Mouse (Mus musculus) embryo, embryonic 10.5 days (tissue): Measurements from ENCODE around the gene Ascc2.
A peak's percentile ranks its signal among the peaks of the same experiment; 100 is the strongest.

Source experiments
- DNase-seq: peaks from one replicate; pipeline ENCODE4 v3.0.0-alpha.2; 2015; ENCODE audit warnings: low spot score

Ascc2 gene

DNA sequence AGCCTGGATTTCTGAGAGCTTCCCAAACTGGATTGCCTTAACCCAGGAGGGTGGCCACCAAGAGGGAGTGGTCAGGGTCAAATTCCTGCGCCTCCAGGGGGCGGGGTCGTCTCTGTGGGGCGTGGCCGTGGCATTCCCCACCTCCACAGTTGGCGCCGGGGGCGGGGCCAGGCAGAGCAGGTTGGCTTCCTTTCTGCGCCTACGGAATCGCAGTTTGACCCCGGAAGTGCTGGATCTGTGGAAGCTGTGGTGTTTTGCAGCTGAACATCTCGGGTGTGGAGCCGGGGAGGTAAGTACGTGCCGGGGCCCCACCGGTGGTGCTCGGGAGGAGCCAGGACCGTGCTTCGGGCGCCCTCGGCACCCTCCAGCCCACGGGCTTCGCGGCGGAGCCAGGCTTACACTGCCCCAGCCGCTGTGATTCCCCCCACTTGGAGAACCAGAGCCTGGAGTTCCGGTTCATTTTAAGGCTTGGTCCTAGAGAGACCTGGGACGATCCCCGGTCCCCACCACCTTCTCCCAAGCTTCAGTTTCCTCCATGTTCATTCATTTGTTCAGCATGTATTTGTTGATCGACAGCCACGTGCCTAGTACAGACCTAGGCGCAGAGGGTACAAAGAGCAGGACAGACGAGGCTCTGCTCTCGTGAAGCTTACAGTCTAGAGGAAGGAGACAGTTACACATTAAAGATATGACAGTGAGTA is at the start of gene Ascc2:
Gene Ascc2, plus strand, starts transcription at position 214 of the 701 bp plus-strand sequence.
- peak; percentile 94 for DNase-seq

- no peak for DNase-seq
Measured at GRCm38 (mm10) chr11:4591811-4592210, 45.7 kb upstream of the Ascc2 start.

DNA sequence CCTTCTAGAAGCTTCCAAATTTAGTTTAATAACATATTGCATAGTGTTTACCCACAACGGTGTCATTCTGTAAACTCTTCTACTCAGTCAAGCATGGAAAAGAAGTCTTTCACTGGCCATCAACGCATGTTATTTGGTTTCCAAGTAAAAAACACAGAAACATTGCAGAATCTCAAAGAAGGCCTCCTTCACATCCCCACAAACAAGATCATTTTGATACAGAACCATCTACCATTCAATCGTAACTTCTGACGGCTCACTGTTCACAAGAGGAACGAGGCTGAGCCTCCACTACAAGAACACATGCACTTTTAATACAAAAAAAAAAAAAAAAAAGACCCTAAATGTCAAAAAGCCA is 44.1 kb upstream of the Ascc2 start:
- peak; percentile 28 for DNase-seq

- DNase-seq: peak; percentile 52
Measured at GRCm38 (mm10) chr11:4593849-4594607, 43.5 kb upstream of the Ascc2 start.

DNA sequence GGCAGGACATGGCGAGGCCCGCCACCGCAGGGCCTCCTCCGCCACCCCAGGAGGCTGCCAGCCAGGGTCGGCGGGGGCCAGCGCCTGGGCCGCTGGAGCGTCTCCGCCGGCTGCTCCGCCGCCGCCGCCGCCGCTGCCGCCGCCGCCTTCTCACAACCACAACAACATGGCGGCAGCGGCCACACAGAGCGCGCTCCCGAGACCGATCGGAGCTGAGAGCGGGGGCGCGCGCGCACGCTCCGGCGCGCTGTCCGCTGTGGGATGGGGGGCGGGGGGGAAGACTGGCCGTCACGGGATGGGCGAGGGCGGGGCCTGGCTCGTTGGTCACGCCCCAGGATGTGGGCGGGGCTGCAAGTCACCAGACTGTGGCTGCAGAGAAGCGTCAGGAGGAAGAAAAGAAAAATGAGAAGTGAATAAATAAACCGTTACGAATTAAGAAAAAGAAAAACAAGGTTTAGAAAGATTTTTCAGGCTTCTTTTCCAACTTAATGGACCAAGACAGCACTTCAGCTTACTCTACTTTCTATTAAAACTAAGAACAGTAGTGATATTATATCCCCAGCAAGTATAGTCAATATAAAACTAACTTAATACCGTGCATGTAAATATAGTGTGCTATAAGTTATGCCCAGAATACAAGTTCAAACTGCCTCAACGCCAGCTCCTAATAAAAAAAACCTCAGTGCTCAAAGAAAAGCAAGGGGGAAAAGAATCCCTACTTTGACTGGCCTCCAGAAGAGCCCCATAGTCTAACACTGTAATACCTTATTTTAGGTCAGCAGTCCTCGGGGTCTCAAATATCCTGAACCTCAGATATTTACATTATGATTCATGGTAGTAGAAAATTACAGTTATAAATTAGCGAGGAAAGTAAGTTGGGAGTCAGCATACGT is 42.7 kb upstream of the Ascc2 start, which contains the start of gene Mtmr3:
Gene Mtmr3, minus strand, starts transcription at position 256 of the 893 bp plus-strand sequence.
- peak; percentile 98 for DNase-seq

DNA sequence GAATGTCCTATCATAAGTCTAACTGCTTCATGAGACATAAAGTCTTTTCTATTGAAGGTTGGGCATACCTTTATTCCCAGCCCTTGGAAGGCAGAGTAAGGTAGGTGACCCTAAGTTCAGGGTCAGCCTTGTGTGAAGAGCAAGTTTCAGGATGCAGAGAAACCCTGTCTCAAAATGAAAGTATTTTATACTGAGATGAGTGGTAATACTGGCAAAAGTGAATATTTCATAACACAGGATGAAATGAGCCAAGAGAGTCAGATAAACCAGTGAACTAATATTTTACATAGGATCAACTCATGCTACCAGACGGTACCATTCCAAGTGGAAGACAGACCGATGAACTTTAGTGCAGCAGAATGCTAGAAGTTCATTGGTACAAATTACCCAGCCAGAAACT is 39.1 kb upstream of the Ascc2 start:
- no peak for DNase-seq

- no peak for DNase-seq
Measured at GRCm38 (mm10) chr11:4599916-4600315, 37.6 kb upstream of the Ascc2 start.

DNA sequence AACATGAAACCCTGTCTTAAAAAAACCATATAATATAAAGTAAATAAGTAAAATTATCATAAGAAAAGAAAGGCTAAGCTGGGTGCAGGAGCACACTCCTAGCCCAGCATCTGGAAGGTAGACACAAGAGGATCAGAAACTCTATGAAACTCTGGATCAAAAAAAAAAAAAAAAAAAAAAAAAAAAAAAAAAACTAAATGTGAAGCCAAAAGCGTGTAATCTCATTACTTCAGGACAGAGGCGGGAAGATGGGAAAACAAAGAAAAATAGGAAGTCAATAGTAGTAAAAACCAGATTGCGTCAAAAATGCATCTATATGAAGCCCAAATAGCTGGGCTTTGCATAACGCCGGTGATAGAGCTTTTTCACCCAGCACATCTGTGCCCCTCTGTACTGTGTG is 35.7 kb upstream of the Ascc2 start:
- no peak for DNase-seq

- DNase-seq: no peak
Measured at GRCm38 (mm10) chr11:4602691-4603441, 34.7 kb upstream of the Ascc2 start.

- peak; percentile 38 for DNase-seq
Measured at GRCm38 (mm10) chr11:4604441-4604840, 33.1 kb upstream of the Ascc2 start.

GRCm38 (mm10) chr11:4605414-4605813 is 32.1 kb upstream of the Ascc2 start:
- peak; percentile 41 for DNase-seq

DNA sequence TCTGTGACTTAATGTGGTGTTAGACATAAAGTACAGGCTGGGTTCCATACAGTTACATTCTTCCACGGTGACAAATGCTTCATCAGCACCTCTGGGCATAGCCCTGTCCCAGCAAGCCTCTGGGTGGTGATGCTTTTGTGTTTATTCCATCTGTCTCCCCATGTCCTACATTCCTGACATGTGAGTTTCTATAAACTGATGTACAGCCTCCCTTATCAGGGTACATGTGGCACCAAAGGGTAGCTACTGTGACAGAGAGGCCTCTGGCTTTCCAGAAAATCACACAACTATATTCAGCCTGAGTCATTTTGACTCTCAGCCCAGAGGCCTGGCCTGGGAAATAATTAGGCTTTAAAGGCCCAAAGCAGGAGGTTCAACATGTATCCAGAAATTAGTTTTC is 31.0 kb upstream of the Ascc2 start:
- no peak for DNase-seq

GRCm38 (mm10) chr11:4611904-4612303 is 25.6 kb upstream of the Ascc2 start:
- no peak for DNase-seq

DNA sequence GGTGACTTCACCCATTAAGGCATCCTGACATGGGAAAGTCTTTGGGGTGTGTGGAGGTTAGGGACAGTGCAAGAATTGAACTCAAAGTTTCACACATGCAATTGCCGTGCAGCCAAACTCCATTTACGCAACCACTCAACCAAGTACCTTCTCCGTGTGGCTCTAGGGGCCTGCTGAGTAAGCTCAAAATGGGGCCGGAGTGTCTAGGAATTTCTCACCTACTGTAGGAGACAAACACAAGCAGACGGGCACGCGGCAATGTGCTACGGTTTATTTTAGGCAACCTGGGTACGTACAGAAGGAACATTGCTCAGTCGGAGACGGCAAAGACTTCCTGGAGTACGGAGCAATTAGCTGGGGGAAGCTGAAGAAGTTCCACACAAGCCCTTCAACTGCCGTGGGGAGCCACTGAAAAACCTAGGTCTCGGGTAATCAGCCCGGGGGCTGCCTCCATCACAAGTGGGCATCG is 17.5 kb upstream of the Ascc2 start, which contains the start of gene Gm11032:
Gene Gm11032, plus strand, starts transcription at position 51 of the 469 bp plus-strand sequence.
- no peak for DNase-seq

DNA sequence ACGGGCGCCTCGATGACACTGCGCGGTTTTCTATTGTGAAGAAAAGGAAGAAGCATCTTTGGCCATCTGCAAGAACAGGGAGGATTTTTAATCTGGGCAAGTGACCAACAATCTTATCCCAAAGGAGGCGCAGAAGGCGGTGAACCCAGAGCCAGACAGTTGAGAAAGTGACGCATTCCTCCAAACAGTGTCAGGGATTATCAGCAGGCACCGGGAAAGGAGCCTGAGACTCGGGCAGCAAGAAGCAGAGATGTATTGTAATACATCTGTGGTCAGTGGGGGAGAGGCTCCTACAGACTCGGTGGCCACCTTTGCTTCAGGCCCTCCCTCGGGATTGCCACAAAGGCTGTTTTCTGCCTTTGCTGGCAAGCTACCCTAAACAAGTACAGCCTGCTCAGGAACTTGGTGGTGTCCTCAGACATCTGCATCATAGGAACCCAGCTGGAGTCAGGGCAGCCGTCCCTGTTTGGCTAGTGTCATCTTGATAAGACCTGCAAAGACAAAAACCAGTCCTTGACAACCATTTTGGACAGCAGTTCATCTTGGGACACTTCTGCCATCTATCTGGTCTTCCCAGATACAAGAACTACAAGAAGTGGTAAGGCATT is 16.9 kb upstream of the Ascc2 start:
- no peak for DNase-seq

- no peak for DNase-seq
Measured at GRCm38 (mm10) chr11:4621866-4622265, 15.7 kb upstream of the Ascc2 start.

DNA sequence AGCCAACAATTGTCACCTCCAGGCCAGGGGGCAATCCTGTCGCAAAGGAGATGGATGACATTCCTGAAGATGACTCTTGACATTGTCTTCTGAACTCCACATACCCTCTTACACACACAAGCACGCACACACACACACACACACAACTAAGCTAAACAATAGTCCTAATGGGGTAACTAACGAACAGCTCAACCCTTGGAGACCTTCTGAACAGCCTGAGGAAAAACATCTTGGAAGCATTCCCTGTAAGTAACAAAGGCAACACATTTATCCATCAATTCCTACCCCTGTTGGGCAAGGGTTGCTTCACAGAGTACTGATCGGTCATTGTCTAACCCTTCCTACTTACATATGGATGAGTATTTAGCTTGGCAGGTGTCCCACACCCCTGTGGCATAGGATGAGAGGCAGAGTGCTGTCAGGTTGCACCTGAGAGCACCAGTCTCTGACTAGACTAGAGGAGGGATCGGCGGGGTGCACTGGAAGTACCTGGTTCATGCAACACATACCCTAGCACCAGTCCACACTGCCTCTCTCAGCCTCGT is 15.0 kb upstream of the Ascc2 start:
- no peak for DNase-seq

- DNase-seq: no peak
Measured at GRCm38 (mm10) chr11:4622997-4623396, 14.6 kb upstream of the Ascc2 start.

- no peak for DNase-seq
Measured at GRCm38 (mm10) chr11:4625931-4626330, 11.6 kb upstream of the Ascc2 start.

- DNase-seq: no peak
Measured at GRCm38 (mm10) chr11:4627636-4628035, 9.9 kb upstream of the Ascc2 start.

GRCm38 (mm10) chr11:4629861-4630280 is 7.7 kb upstream of the Ascc2 start:
- peak; percentile 56 for DNase-seq
